Mouse (Mus musculus): Measurements from ENCODE around the gene Megf11.

Gene Megf11

GRCm38 (mm10) chr9:64557846-64558530 lies 172.6 kb downstream of the Megf11 start:
- in situ Hi-C loops (cut with MseI, MboI), result no loop called here

GRCm38 (mm10) chr9:64564315-64564767 lies 178.9 kb downstream of the Megf11 start:
- in situ Hi-C loops (cut with MseI, MboI), result no loop called here

DNA sequence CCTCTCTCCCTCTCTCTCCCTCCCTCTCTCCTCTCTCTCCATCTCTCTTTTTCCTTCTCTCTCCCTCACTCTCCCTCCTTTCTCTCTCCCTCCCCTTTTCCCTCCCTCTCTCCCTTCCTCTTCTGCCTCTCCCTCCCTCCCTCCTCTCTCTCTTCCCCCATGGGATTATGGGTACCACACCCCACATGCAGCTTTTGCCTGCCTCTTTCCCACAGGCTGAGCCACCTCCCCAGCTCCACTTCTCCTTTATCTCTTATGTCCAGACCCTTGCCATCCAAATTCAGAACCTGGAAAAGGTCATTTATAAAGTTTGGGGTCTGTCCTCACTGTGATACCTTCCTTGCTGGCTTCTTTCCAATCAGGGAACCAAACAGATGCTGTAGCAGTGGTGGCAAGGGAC lies 180.5 kb downstream of the Megf11 start:
- in situ Hi-C loops (cut with MseI, MboI), result no loop called here

GRCm38 (mm10) chr9:64566376-64566775 lies 180.9 kb downstream of the Megf11 start:
- in situ Hi-C loops (cut with MseI, MboI), result no loop called here

GRCm38 (mm10) chr9:64567482-64567881 lies 182.1 kb downstream of the Megf11 start:
- in situ Hi-C loops (cut with MseI, MboI), result no loop called here

GRCm38 (mm10) chr9:64568467-64569260 lies 183.2 kb downstream of the Megf11 start:
- in situ Hi-C loops (cut with MseI, MboI), result no loop called here

DNA sequence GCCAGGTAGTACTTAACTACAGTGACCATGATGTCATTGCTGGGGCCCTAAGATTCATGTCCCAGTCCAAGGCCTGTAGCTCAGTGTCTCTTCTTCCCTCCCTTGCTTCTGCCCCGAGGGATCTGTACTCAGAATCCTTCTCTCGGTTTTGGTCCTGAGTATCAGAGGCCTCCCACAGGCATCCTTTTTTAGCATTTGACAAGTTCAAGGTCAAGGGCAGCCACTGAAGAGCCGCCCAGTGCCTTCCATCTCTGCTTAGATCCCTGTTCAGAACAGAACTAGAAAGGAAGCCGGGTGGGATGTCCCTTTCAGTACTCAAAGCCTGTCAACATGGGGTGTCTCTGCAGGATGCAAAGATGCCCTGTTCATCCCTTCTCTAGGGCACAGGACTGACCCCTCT lies 185.0 kb downstream of the Megf11 start:
- in situ Hi-C loops (cut with MseI, MboI), result no loop called here

GRCm38 (mm10) chr9:64571091-64571490 lies 185.7 kb downstream of the Megf11 start:
- in situ Hi-C loops (cut with MseI, MboI), result no loop called here

DNA sequence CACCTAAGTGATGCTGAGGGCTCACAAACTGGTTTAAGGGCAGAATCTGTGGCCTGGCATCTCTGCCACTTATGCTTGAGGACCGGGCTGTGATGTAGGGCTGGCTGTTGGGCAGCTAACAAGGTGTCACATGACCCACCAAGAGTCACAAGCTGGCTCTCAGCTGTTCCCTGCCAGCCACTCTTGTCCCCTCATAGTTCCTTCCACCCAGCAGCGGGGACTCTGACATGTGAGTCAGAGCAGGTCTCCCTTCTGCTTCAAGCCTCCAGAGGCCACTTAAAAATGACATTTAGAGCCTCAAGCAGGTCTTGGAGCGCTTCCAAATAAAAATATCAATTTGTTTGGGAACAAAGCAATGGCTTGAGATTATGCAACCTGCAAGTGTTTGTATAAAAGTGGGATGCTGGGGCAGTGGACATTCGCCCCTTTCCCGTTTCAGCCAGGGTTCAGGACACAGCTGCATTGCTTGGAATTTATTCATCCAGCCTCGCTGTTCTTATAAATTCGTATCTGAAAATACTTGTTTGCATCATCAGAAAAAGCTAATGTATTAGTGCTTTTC lies 187.3 kb downstream of the Megf11 start:
- in situ Hi-C loops (cut with MseI, MboI), result no loop called here

GRCm38 (mm10) chr9:64575658-64576057 lies 190.2 kb downstream of the Megf11 start:
- in situ Hi-C loops (cut with MseI, MboI), result no loop called here

DNA sequence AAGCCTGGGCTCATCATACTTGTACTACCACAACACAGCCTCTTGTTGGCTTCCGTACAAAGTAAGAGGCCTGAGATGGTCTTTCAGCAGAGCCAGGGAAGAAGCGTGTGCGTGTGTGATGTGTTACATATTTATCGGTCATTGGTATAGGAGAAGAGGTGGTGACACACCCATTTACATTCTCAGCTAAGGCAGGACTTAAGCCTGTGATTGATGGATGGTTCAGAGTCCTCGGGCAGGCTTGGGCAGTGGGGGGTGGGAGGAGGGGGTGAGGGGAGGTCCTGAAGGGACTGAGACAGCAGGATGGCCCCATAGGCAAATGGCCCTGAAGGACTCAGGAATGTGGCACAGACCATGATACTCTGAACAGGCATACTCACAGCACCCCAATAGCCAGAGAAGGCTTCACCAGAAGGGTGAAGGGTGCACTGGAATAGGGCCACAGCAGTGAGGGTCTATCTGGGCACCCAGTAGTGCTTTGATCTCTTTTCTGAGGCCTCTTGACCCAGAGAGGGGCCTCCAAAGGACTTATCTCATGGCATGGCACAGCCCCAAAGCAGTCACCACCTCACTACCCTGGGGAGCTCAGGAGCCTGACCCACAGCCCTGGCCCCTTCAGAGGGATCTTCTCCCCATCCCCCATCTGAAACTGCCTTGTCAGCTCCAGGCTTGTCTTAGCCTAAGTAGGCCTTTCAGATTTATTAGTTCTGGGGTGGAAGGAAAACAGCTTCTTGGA lies 190.9 kb downstream of the Megf11 start:
- in situ Hi-C loops (cut with MseI, MboI), result no loop called here

DNA sequence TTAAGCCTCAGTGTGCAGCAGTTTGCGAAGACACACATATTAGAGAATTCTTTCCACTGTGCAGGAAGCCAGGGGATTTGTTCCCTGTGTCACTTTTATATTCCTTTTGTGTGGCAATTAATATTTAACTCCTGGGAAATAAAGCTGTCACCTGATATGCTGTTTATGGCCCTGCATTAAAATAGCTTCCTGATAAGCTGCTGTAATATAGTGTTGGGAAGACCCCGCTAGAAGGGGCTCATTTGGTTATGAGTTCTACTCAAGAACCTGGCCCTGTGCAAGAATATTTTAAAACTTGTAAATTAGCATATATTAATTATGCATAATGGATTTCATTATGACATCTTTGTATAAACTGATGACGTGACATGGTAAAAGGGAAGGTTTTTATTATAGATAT lies 191.7 kb downstream of the Megf11 start:
- in situ Hi-C loops (cut with MseI, MboI), result no loop called here

DNA sequence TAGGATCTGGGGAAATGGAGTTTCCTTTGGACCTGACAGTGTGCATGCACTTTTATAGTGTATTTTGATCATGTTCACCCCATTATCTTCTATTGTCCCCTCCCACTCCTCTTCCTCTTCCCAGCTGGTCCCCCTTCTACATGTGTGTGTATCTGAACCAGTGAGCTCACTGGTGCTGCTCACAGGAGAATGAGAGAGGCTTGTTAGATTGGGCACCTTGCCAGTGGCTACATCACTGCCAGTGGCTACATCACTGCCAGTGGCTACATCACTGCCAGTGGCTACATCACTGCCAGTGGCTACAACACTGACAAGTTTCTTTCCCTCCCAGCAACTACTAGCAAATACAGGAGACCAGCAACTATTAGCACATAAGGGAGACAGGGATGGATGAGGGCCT lies 192.6 kb downstream of the Megf11 start:
- in situ Hi-C loops (cut with MseI, MboI), result no loop called here

GRCm38 (mm10) chr9:64579306-64579705 lies 193.9 kb downstream of the Megf11 start:
- in situ Hi-C loops (cut with MseI, MboI), result no loop called here

GRCm38 (mm10) chr9:64586292-64586691 lies 200.9 kb downstream of the Megf11 start:
- in situ Hi-C loops (cut with MseI, MboI), result no loop called here

GRCm38 (mm10) chr9:64587991-64588390 lies 202.6 kb downstream of the Megf11 start:
- in situ Hi-C loops (cut with MseI, MboI), result no loop called here

DNA sequence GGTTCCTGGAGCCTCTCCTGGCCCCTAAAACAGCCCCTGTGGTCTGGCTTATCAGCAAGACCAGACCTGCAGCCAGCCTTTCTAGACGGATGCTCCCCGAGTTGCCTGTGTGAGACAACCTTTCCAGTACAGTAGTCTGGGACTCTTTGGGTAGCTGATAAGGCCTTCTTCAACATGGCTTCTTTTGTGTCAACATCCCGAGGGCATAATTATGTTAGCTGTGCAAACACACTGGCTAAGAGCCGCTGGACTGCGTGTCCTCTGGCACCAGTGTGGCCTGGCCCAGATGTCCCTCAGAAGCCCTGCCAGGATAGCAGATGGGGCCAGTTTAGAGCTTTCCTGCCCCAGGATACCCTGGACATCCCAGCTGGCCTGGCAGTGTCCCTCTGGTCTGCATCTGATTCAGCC lies 205.2 kb downstream of the Megf11 start:
- in situ Hi-C loops (cut with MseI, MboI), result no loop called here

DNA sequence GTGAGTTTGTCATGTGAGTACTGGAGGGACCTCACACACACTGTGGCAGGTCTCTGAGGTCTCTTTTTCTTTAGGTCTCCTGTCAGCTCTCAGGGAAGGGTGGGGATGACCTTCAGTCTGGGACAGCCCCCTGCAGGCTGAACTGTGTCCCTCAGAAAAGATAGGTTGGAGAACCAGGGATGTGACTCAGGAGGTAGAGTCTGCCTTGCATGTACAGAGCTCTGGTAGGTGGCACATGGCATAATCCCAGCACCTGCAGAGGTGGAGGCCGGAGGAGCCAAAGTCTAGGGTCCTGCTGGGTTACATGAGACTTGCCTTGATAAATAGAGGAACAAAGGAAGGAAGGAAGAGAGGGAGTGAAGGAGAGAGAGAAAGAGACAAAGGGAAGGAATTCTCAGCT lies 206.0 kb downstream of the Megf11 start:
- in situ Hi-C loops (cut with MseI, MboI), result no loop called here

- in situ Hi-C loops (cut with MseI, MboI), result no loop called here
These were observed 209.0 kb downstream of the Megf11 start for GRCm38 (mm10) chr9:64594442-64594841.

GRCm38 (mm10) chr9:64598427-64598826 lies 213.0 kb downstream of the Megf11 start:
- in situ Hi-C loops (cut with MseI, MboI), result no loop called here

DNA sequence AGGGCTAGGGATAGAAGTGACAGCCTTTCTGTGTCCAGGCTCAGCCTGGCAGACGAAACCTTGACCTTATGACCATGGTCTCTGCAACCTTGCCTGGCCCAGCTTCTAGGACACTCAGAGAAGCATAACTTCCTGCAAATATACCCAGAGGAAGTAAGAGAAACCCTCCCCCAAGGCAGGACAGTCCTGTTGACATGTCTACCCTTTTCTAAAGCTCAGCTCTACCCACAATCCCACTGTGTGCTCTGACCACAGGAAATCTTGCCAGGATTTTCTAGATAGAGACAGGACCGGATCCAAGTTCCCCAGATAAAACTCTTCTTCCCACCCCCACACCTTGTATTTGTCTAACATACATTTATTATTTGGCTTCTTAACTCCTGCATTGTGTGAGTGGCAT lies 215.3 kb downstream of the Megf11 start:
- in situ Hi-C loops (cut with MseI, MboI), result no loop called here

GRCm38 (mm10) chr9:64602895-64603294 lies 217.5 kb downstream of the Megf11 start:
- in situ Hi-C loops (cut with MseI, MboI), result no loop called here

Measured in mouse trophoblast stem cell (cell line).